Mouse (Mus musculus) fibroblast of lung, adult 2 months (primary cell): Measurements from ENCODE around the gene Agtr1a.

Experiments used
- DNase-seq: peaks from one replicate; pipeline ENCODE4 v3.0.0-alpha.2; 2011; ENCODE audit warnings: low read depth

Gene Agtr1a

GRCm38 (mm10) chr13:30364097-30364625 is 27.9 kb downstream of the Agtr1a start:
- no peak for DNase-seq

- no peak for DNase-seq
Observed at GRCm38 (mm10) chr13:30364780-30365179, 28.5 kb downstream of the Agtr1a start.

GRCm38 (mm10) chr13:30365378-30365777 is 29.1 kb downstream of the Agtr1a start:
- no peak for DNase-seq

GRCm38 (mm10) chr13:30368116-30368515 is 31.9 kb downstream of the Agtr1a start:
- no peak for DNase-seq

GRCm38 (mm10) chr13:30368746-30369145 is 32.5 kb downstream of the Agtr1a start:
- DNase-seq, result peak; percentile 26

- DNase-seq, result no peak
Observed at GRCm38 (mm10) chr13:30378868-30379267, 42.6 kb downstream of the Agtr1a start.

GRCm38 (mm10) chr13:30385183-30385582 is 48.9 kb downstream of the Agtr1a start:
- DNase-seq, result no peak

- no peak for DNase-seq
Observed at GRCm38 (mm10) chr13:30394123-30394522, 57.9 kb downstream of the Agtr1a start.

- no peak for DNase-seq
Observed at GRCm38 (mm10) chr13:30396431-30396830, 60.2 kb downstream of the Agtr1a start.

- peak; percentile 40 for DNase-seq
Observed at GRCm38 (mm10) chr13:30398852-30399251, 62.6 kb downstream of the Agtr1a start.

- DNase-seq, result no peak
Observed at GRCm38 (mm10) chr13:30400621-30401020, 64.4 kb downstream of the Agtr1a start.

- DNase-seq, result no peak
Observed at GRCm38 (mm10) chr13:30403874-30404273, 67.6 kb downstream of the Agtr1a start.

- peak; percentile 20 for DNase-seq
Observed at GRCm38 (mm10) chr13:30418611-30419010, 82.4 kb downstream of the Agtr1a start.

GRCm38 (mm10) chr13:30427008-30427407 is 90.8 kb downstream of the Agtr1a start:
- no peak for DNase-seq

GRCm38 (mm10) chr13:30427436-30427835 is 91.2 kb downstream of the Agtr1a start:
- DNase-seq, result no peak
